Mouse (Mus musculus): ENCODE measurements around the gene Pcyt2.
"Not testable (repeated sequence)": the region's sequence is repeated elsewhere in the genome, so short reads cannot be mapped to it uniquely, and the experiment has no call there.

Gene Pcyt2

DNA sequence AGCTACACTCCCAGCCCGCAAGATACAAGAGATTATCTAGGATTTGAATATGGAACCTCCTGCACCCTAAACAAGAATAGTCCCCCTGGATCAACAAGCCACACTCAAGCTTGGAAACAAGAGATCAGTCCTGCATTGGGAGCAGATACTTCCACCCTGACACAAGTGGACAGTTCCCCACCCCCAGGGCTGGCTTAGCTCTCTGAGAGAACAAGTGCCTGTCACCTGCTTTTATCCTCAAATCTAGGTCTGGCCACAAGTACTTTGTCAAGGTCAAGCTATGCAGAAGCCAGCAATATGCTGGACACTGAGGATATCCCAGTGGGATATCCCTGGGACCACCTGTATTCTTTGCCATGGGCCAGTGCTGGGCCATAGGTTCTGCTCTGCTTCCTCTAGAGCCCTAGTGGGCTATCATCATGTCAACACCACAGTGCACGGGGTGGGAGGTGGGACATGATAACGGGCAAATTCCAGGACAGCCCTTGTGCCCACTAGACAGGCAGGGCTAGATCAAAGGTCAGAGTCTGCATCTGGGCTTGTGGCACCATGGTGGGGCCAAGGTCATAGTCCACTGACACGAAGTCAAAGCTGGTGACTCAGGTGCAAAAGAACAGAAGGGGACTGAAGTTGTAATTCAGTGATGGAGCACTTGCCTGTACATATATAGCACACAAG lies 980 bp downstream of the Pcyt2 start:
- no peak for DNase-seq (ENCODE audit: low read depth, low spot score)

DNA sequence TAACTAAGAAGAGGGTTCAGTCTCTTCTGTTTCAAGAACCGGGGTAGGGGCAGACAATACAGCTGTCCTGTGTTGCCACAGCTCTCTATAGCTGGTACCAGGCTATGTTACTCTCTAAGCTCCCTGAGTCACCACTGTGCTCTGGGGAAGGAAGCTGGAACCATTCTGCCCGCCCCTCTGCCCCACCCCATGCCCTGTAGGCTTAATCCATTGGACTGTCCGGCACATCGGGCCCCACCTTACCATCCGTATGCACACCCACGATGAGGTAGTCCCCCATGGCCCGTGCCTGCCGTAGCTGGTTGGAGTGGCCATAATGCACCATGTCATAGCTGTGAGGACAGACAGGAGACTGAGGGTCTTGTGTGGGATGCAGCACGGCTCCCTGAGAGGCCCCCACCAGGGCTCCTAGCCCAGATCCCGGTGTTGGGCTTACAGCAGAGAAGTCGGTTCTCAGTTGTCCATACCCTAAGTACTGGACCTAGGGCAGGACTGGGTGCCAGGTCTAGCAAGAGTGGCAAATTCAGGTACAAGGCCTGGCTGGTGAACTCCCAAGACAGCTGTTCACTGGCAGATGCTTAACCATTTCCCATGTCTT lies 2.0 kb downstream of the Pcyt2 start:
- no peak for DNase-seq (ENCODE audit: low read depth, low spot score)

DNA sequence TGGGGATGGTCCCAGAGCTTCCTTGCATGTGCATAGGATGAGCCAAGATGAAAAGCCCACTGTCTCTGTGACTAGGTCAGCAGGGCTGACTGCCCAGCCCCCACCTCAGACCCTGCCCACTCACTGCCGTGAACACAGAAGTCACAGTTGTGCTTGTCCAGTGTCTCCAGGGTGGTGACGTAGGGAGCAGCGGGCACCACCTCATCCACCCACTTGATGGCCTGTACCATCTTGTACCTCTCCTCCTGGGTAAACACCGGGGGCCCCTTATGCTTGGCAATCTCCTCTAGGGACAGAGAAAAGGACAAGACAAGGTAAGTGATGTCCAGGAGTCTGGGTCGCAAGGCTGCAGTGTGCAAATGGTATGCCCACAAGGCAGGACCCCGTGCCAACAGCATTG lies 2.6 kb downstream of the Pcyt2 start:
- no peak for DNase-seq (ENCODE audit: low read depth, low spot score)

DNA sequence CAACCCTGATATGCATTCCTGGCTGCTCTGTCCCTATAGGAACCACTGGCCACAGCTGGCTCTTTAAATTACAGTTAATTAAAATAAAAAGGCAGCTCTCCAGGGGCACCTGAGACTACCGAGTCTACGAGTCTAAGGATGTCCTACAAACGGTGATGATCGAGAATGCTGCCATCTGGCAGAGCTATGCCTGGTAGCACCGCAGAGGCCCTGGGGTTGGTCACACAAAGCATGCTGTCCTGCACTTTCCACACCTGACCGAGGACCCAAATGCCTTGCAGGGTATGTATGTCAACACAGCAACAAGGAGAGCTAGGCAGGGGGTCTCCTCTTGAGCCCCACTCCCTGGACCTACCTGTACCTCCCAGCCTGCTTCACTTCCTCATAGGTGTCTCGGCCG lies 3.8 kb downstream of the Pcyt2 start:
- no peak for DNase-seq (ENCODE audit: low read depth, low spot score)

DNA sequence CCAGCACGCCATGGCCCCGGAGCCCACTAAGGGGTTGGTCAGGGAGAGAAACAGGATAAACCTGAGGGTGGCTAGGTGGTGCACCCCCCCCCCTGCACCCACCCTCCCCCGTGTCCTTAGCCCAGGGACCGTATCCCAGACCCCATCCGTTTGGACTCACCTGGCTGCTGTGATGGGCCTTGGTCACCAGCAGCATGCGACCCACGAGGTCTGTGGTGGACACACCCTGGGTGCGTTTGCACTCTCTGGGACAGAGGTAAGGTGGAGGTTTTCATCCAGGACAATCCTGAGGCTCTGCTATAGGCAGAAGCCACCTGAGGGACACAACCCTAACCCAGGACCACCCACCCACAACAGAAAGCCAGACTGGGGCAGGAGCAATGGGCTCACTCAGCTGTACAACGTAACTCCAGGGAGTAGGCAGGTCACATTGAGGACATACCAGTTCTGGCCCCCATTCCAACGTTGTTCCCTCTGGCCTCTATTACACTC lies 4.2 kb downstream of the Pcyt2 start:
- no peak for DNase-seq (ENCODE audit: low read depth, low spot score)

DNA sequence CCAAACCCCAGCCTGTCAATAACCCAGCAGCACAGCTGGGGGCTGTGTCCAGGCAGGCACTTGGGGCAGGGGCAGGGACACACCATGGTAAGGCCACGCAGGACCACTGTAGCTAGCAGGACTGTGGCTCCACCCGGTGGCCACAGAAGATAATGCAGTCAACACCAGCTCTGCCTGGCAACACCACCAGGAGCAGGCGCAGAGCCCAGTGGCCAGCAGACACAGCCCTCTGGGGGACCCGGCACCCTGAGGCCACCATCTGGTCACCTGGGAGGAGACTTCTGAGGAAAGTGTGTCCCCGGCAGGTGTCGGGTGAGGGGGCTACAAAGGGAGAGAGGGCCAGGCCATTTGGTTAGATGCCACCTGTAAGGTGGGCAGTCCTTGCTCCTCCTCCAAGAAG lies 5.0 kb downstream of the Pcyt2 start:
- DNase-seq (ENCODE audit: low read depth, low spot score) = peak; percentile 76

DNA sequence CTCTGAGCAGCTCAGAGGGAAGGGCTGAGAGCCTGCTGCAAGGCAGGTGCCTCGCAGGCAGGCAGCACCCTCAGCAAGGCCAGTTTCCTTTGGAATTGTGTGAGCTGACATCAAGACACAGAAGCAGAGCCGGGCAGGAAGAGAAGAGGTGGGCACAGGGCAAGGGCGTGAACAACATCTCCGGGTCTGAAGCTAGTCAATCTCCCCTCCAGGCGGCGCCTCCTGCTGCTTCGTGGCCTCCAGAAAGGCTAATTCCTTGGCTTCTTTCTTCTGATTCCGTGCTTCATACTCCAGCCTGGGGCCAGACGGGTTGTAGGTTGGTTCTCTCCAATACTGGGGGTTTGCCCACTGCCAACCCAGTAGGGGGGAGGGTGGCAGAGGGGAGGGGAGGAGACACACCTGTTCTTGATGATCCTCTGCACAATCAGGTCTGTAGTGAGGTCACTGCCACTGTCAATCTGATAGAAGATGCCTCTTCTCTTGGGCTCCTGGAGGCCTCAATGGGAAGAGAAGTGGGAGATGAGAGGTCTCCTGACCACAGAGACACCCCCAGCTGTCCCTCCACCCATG lies 7.2 kb downstream of the Pcyt2 start:
- DNase-seq (ENCODE audit: low read depth, low spot score) = no peak

DNA sequence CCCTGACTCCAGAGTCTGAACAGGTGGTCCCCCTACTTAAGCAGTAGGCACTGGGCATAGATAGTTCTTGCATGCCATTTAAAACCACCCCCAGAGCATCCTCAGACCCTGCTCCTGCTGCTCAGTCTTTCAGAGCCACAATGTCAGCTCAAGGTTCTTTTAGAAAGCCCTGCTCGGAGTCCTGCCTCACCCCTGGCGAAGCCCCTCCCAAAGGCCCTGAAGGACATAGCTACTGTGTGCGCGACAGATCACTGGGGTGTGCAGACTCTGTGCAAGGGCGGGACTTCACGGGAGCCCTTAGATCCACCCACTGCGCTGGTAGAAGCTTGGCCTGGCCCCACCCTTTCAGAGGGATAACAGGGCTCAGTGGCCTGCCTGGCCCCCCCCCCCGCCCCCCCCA lies 8.5 kb downstream of the Pcyt2 start:
- DNase-seq (ENCODE audit: low read depth, low spot score) = no peak

DNA sequence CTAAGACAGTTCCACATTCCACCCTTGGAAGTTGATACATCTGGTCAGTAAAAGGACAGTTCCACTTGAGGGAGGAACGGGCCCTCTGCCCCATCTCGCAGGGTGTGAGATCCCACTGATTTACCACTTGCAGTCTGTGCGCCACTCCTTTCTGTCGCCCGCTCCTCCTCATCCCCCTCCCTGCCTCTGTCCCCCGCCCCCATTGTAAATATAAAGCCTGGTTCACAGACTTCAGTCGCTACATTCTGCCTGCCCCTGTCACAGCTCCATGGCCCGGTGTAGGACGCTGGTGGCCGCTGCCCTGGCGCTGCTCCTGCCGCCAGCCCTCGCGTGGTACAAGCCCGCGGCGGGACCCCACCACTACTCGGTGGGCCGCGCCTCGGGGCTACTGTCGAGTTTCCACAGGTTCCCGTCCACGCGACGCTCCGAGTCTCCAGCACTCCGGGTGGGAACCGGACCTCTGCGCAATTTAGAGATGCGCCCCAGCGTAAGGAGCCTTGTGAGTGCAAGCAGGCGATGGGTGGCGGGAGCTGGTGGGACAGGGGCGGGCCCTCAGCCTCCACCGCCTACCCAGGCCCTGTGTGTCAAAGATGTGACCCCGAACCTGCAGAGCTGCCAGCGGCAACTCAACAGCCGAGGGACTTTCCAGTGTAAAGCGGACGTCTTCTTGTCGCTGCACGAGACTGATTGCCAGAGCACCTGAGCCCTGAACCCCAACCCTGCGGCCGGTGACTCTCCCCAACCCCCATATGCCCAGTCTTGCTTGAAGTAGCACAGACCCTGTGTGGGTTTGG lies 9.3 kb downstream of the Pcyt2 start, which contains the start of gene Npb:
Gene Npb (plus strand): TSS at position 237 of the 794 bp plus-strand sequence.
- DNase-seq (ENCODE audit: low read depth, low spot score) = no peak

DNA sequence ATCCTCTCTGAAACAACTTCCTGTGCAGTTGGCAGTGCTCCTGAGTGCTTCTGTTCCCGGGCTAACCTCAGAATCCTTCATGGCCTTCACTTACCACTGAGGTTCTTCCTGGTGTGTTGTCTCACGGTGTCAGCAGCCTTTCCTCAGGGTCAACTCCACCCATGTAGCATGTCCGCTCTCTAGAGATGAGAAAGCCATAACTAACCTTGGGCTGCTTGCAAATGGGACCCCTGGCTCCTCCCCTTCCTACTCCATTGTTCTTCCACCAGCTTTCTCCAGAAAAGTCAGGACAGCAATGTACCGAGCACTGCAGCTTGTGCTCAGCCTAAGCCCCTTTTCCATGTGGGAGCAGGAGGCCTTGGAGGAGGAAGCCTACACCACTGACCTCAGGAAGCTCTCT lies 11.0 kb downstream of the Pcyt2 start:
- DNase-seq (ENCODE audit: low read depth, low spot score) = no peak

DNA sequence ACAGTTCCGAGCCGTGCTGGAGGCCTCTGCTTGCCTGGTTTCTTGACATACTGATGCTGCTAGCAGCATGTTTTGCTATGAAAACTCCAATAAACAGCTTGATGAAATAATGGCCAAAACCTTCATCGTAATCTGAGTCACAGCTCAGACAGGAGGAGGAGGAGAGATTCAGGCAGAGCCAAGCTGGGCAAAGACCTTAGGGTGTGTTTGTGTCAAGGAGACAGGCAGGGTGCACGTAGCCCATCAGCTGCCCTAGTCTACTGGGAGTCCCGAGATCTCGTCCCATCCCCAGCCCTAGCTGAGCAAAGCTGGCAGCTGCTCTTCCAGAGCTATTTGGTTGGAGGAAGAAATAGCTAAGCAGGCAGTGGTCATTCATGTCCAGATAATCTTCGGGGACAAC lies 12.1 kb downstream of the Pcyt2 start:
- no peak for DNase-seq (ENCODE audit: low read depth, low spot score)

DNA sequence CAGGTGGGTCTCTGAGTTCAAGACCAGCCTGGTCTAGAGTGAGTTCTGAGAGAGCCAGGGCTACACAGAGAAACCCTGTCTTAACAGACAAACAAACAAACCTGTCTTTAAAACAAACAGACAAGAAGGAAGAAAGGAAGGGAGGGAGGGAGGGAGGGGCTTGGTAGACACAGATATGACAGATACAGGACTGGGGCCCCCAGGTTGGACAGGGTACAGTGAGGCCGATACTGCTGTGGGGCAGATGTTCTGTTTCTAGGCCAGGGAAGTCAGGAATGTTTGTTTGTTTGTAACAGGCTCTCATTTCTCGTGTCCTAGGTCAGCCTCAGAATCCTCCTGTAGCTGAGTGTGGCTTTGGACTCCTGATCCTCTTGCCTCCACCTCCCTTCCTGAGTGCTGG lies 14.2 kb downstream of the Pcyt2 start:
- DNase-seq (ENCODE audit: low read depth, low spot score) = no peak

DNA sequence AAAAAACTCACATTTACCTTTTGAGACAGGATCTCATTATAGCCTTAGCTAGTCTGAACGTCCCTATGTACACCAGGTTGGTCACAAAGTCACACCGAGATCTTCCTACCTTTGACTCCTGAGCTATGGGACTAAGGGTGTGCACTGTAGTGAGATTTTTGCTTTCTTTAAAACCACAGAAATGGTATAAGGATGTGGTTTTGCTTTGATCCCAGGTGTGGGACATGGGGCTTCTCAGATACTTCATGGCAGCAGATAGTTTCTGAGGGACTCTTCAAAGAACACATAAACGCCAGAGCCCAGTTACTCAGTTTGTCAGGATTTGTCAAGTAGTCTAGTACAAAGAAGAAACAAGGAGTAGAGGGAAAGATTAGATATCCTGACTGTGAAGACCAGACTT lies 17.0 kb downstream of the Pcyt2 start:
- DNase-seq (ENCODE audit: low read depth, low spot score) = no peak

DNA sequence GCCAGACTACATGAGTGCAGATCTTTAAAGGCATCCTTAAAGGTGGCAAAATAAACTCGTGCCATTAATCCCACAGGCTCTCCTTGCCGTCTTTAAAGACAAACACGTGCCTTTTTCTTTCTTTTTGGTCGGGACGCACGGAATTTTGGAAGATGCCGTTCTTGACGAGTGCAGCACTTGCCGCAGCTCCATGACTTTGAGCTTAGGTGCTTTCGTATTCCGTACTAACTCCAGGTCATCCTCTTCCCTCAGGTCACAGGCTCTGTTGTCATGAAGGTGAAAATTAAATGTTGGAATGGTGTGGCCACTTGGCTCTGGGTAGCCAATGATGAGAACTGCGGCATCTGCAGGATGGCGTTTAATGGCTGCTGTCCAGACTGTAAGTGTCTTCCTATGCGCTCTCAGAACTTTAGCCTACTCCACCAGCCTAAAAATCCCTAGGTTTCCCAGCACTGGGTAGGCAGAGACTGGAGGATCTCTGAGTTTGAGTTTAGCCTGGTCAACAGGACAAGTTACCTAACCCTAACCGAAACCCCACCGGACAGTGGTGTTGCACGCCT lies 18.7 kb downstream of the Pcyt2 start:
- no peak for DNase-seq (ENCODE audit: low read depth, low spot score)

DNA sequence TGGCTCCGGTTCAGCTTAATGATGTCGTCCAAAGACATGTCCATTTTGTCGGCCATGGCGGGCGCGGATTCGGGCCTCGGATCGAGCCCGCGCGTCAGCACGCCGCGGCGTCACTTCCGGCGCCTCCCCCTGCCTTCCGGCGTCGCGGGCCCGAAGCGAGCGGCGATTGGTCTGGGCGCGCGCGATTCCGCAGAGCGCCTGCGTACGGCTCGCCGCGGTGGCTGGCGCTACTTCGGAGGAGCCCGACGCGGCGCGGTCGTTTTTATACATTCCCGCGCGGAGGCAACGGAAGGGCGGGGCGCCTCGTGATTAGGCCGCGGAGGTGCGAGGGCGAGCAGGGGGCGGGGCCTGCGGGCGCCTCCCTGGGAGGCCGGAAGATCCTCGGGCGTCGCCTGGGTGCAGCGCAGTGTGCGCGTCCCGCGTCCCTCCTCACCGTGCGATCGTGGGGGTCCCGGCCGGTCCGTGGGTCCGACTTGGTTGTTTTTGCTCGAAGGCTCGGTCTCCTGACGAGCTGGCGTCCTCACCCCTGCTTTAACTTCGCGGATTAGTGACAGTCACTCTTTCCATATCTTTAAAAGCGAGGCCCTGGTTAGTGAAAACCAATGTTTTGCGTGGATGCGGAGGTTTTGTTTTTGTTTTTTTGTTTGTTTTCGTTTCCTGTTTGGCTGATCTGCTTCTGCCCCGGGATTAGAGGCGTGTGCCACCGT lies 19.3 kb downstream of the Pcyt2 start, which contains the start of the genes Alyref and Anapc11:
Gene Alyref (minus strand): TSS at position 83 of the 707 bp plus-strand sequence.
Gene Anapc11 (plus strand): TSS at position 139 of the 707 bp plus-strand sequence.
- peak; percentile 91 for DNase-seq (ENCODE audit: low read depth, low spot score)

DNA sequence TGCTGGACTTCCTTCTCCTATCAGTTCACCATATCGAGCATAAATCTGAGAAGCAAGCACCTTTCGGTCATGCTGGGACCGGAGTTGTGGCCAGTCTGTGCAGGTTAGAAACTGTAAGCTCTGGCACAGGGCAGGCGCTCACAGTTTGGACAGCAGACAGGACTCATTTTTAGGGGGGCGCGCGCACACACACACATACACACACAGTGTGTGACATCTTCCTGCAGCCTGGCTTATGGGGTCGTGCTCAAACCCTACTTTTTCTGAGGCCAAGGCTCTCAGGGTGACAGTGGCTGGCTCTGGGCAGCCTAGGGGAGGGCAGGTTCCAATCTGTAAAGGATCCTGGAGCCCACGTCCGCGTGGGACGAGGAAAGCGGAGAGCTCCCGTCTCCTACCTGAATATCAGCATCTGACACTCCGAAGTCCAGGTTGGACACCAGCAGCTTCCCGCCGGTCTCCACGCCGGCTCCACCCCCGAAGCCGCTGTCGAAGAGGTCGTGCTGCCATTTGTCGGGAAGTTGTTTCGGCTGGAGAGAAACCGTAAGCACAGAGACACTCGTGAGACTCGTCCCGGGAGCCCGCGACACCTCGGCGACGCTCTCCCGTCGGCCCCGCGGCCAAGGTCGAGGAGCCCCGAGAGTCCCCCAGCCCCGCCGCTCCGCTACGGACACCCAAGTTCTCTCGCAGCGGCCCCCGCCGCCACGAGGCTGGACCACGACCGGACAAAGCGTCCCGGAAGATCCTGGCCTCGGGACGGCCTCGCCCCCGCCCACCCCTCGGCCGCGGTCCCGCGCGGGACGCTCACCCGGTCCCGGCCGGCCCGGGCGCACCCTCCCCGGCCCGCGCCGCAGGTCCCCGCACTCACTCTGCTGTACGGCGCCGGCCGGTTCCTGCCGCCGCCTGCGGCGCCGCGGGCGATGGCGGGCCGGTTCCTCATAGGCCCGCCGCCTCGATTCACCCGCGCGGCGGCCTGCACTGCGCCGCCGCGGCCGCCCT lies 20.2 kb downstream of the Pcyt2 start:
- no peak for DNase-seq (ENCODE audit: low read depth, low spot score)

DNA sequence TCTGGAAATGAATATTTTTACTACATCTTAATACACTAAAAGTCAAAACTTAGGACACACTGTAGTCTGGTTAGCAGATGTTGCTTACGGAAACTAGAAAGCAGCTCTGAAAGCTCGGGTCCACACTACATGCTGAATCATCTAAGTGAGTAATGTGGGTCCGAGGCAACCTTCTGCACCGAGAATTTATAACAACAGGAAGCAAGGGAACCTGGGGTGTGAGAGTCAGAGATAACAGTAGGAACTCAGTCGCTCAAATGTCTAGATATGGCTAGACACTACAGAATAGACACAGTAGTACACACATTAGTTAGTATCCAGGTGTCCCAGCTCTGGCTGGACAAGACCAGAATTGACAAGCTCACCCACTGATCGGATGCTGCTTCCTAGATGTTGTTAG lies 29.2 kb downstream of the Pcyt2 start:
- DNase-seq (ENCODE audit: low read depth, low spot score) = no peak

DNA sequence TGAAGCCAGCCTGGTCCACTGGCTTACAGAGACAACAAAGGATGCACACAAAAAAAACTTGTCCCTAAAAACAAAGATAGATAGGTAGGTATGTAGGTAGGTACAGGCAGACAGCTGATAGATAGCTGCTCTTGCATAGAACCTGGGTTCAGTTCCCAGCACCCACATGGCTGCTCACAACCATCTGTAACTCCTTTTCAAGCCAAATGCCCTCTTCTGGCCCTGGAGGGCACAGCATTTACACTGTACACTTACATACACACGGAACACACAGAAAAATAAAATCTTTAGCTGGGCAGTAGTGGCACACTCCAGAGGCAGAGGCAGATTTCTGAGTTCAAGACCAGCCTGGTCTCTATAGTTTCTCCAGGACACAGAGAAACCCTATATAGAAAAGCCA lies 33.8 kb downstream of the Pcyt2 start:
- DNase-seq (ENCODE audit: low read depth, low spot score) = no peak

DNA sequence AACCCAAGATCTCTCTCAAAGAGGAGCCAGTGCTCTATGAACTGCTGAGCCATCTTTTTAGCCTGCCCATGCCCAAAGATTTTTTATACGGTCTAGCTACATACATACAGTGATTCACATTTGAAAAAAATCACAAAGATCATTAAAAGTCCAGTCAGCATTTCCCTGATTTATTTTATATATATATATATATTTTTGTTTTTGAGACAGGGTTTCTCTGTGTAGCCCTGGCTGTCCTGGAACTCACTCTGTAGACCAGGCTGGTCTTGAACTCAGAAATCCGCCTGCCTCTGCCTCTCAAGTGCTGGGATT lies 34.8 kb downstream of the Pcyt2 start:
- not testable (repeated sequence) for DNase-seq (ENCODE audit: low read depth, low spot score)
